Mouse (Mus musculus) small intestine, adult 2 months (tissue): ENCODE measurements around the gene Exoc2.

Experiments used
- CTCF ChIP-seq: fragments of 200-500 bp; IDR thresholded peaks from 2 replicates; pipeline ENCODE4 v1.5.1; 2012; ENCODE audit warnings: low read depth, mild to moderate bottlenecking, control low read depth, inconsistent platforms, low read length, moderate library complexity, mixed read lengths; ENCODE audit not compliant: insufficient replicate concordance, insufficient read length; ENCODE audit errors: extremely low read depth
- POLR2A ChIP-seq: fragments of 200-500 bp; IDR thresholded peaks from 2 replicates; pipeline ENCODE4 v1.6.1; 2012; ENCODE audit warnings: low read depth, mild to moderate bottlenecking, control low read depth, inconsistent platforms, low read length, moderate library complexity

DNA sequence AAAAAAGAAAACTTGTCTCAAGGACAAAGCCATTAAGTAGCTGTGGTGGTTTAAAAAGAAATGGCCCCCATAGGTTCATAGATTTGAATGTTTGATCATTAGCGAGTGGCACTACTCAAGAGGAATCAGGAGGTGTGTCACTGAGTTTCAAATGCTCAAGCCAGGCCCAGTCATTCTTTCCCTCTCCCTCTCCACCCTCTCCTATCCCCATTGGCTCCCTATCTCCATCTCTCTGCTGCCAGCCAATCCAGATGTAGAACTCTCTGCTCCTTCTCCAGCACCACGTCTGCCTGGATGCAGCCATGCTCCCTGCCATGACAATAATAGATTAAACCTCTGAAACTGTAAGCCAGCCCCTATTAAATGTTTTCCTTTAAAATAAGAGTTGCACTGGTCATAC is 12.0 kb downstream of the Exoc2 start:
- no peak for TF ChIP-seq CTCF
- TF ChIP-seq POLR2A = no peak
